Mouse (Mus musculus) heart, embryonic 14.5 days (tissue): ENCODE measurements around the gene Plekhg5. TPM values are rescaled to one million over a fixed set of nuclear protein-coding genes. Genes with fewer than 3 reads are reported as not detected.
A peak's percentile ranks its signal among the peaks of the same experiment; 100 is the strongest.

ENCODE experiments used
- ATAC-seq: fragments of 200-750 bp; cut with Nextera tagmentation; 2 replicates; pipeline ENCODE4 v1.8.0; 2017; ENCODE audit warnings: low read depth, moderate TSS enrichment; ENCODE audit not compliant: insufficient number of reproducible peaks, insufficient read depth, low FRiP score
- H3K27ac ChIP-seq, 2 experiments: fragments of 200-500 bp in 1 of 2; fragments of 300-500 bp in 1 of 2; sonication (generic) in 1 of 2; replicated peaks in 1 of 2; 2 replicates each; pipeline ENCODE4 v1.5.1; 2012 to 2014; ENCODE audit warnings: low read depth in 2 of 2, low read length in 2 of 2, control low read depth in 1 of 2, mild to moderate bottlenecking in 1 of 2, mixed read lengths in 1 of 2; ENCODE audit not compliant: control insufficient read depth in 1 of 2, insufficient read depth in 1 of 2
- H3K27me3 ChIP-seq: fragments of 300-500 bp; sonication (generic); 2 replicates; pipeline ENCODE4 v1.6.1; 2014; ENCODE audit warnings: mild to moderate bottlenecking, low read length, control low read depth; ENCODE audit not compliant: control insufficient read depth, insufficient read depth
- H3K36me3 ChIP-seq: fragments of 300-500 bp; sonication (generic); 2 replicates; pipeline ENCODE4 v1.6.1; 2014; ENCODE audit warnings: mild to moderate bottlenecking, control low read depth, low read length, mixed read lengths; ENCODE audit not compliant: control insufficient read depth, insufficient read depth
- H3K4me1 ChIP-seq, 2 experiments: fragments of 200-500 bp in 1 of 2; fragments of 300-500 bp in 1 of 2; sonication (generic) in 1 of 2; 2 replicates each; pipeline ENCODE4 v1.6.1; 2012 to 2014; ENCODE audit warnings: low read length in 2 of 2, control low read depth in 1 of 2, mixed read lengths in 1 of 2; ENCODE audit not compliant: control insufficient read depth in 2 of 2, insufficient read depth in 2 of 2
- H3K4me2 ChIP-seq: fragments of 300-500 bp; sonication (generic); 2 replicates; pipeline ENCODE4 v1.6.1; 2014; ENCODE audit warnings: mild to moderate bottlenecking, low read length
- H3K4me3 ChIP-seq, 2 experiments: fragments of 200-500 bp in 1 of 2; fragments of 300-500 bp in 1 of 2; sonication (generic) in 1 of 2; 2 replicates each; pipeline ENCODE4 v1.5.1; 2012 to 2014; ENCODE audit warnings: low read length in 2 of 2, mild to moderate bottlenecking in 2 of 2, control low read depth in 1 of 2, low read depth in 1 of 2, moderate library complexity in 1 of 2; ENCODE audit not compliant: control insufficient read depth in 1 of 2, insufficient read depth in 1 of 2
- H3K9ac ChIP-seq: fragments of 300-500 bp; sonication (generic); 2 replicates; pipeline ENCODE4 v1.6.1; 2014; ENCODE audit warnings: mild to moderate bottlenecking, low read length
- H3K9me3 ChIP-seq: fragments of 300-500 bp; sonication (generic); 2 replicates; pipeline ENCODE4 v1.6.1; 2016; ENCODE audit warnings: low read length, control low read depth; ENCODE audit not compliant: control insufficient read depth
- WGBS: fragments of 180-500 bp; shearing (Covaris S2); extraction: QIAGEN DNeasy Blood & Tissue Kit; methylation state at CpG from one replicate; pipeline ENCODE4 v1.1.7; 2014; 5-methylcytosine and 5-hydroxymethylcytosine counted together
- polyA plus RNA-seq: library from polyadenylated mRNA; unstranded; fragments of >200 nt; fragmentation: Nextera tagmentation; extraction: Ambion mirVana; gene quantifications from 2 replicates; pipeline ENCODE4 v1.2.1, GENCODE M21; 2014

The Plekhg5 gene
- polyA plus RNA-seq, 1 experiment from 2014 or later: 8.6 TPM

DNA sequence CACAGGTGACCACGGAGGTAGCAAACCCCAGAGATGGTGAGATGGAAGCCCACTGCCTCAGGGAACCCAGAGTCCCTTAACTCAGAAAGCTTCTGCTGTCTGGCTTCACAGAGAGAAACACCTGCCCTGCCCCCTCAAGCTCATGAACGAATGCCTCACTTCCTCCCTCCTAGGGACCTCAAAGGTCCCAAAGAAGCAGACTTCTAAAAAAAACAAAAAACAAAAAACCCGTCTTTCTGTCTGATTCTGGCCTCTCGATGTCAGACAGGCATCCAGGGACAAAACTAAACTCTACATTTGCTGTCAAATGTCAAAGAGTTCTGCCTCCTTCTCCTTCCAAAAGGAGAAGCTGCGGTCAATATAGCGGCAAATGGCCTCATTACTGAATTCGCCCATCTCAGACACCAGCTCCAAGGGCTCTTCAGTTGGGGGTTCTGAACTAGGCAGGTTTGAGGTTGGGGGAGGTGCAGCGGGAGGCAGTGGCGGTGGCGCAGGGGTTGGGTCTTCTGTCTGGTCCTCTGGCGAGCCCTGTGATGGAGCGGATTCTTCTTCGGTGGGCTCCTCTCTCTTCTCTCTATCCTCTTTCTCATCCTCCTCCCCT lies 52.2 kb downstream of the Plekhg5 start:
- Histone ChIP-seq H3K4me1 (peaks cover 28 to 38% of the 10 kb centered on the region in 2 experiments; a peak in 3 of 4 replicates), H3K4me2 (peak overlapping the region; percentile 63), H3K9ac (no peak overlapping the region), H3K4me3 (peak overlapping the region; percentile 25 to 26; a peak in 2 of 4 replicates), H3K27ac (no peak overlapping the region), H3K27me3 (peaks cover 98% of the 10 kb centered on the region), H3K36me3 (no peaks in the 10 kb centered on the region), H3K9me3 (no peaks in the 10 kb centered on the region)
- no peak for ATAC-seq
- WGBS: 17% methylated on average over 13 of the region's 13 CpGs

DNA sequence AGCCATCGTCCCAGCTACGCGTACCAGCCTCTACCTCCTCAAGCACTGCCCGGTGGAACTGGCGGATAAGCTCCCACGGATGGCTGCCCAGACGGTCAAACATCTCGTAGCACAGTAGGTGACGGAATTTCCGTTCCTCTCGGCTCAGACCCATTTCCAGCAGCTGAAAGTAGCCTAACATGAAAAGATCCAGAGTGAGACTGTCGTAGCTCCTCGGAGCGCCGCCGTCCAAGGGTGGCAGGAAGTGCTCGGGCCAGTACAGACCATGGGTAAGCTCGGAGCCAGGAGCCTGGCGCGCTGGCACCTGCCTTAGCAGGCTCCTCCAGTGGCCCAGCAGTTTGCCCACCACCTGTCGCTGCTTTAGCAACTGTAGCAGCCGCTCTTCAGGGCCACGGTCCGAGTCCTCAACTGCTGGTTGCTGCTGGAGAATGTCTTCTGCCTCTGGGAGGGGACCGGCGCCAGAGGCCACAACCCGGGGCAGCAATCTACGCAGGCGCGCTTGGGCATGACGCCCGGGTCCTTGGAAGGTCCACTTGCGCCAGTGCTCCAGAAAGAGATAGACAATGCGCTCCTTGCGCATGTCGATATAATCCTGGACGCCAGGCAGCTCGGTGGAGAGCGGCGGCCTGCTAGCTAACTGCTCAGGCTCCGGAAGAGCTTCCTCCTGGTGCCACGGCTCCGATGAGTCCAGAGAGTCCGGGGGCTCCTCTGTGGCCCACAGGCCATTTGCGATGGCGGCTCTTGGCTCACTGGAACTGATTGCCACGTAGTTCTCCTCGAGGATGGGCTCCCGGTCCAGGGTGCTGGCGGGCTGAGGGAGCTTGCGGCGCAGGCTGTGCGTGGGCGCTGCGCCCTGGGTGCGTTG lies 53.1 kb downstream of the Plekhg5 start:
- Histone ChIP-seq H3K27ac (no peak overlapping the region), H3K9ac (peak overlapping the region; percentile 41; the same call in 1 of the 2 replicates), H3K36me3 (no peaks in the 10 kb centered on the region), H3K9me3 (no peaks in the 10 kb centered on the region), H3K4me3 (peak overlapping the region; percentile 25 to 26), H3K4me2 (peak overlapping the region; percentile 63), H3K27me3 (peaks cover 98% of the 10 kb centered on the region), H3K4me1 (peaks cover 19 to 31% of the 10 kb centered on the region in 2 experiments; a peak in 3 of 4 replicates)
- WGBS: 6% methylated on average over 56 of the region's 56 CpGs
- ATAC-seq: no peak

DNA sequence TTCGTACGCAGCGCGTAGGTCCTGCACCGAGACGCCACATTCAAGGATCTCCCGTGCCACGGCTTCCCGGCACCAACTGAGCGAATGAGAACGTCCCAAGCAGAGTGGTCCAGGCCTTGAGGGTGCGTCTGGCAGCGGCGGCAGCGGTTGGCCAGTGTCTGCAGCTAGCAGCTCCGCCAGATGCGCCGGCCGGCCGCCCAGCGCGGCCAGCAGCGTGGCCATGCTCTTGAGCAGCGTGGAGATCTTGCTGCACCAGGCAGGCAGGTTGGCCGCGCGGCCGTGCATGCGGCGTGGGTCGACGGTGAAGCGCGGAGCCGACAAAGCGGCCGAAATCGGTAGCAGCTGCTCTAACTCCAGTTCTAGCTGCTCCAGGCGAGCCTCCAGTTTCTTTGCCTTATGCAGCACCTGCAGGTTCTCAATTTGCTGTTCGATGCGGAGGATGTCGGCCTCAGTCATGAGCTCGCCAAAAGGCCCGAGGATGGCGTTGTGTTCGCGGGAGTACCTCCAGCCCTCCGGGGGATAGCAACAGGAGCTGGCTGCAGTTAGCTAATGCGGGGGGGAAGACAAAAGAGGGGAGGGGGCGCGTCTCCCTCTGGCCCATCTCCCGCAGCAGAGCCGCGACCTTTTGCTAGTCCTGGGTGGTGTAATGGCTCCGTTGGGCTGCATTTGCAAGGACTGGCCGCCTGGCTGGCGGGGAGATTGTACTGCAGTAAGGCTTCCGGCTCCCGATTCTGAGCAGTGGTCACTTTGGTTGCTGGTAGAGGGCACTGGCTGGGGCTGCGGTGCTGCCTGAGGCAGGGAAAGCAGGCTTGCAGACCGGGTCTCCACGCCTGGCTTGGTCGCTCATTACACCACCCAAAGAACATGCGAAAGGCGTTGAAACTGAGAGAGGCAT lies 54.0 kb downstream of the Plekhg5 start:
- no peak for ATAC-seq
- WGBS: 5% methylated on average over 65 of the region's 65 CpGs
- H3K27ac ChIP-seq: no peak overlapping the region
- no peaks in the 10 kb centered on the region for H3K9me3 ChIP-seq
- peaks cover 12 to 32% of the 10 kb centered on the region in 2 experiments; a peak in 3 of 4 replicates for H3K4me1 ChIP-seq
- H3K9ac ChIP-seq: no peak overlapping the region; the same call in 1 of the 2 replicates
- no peaks in the 10 kb centered on the region for H3K36me3 ChIP-seq
- H3K4me3 ChIP-seq: peak overlapping the region; percentile 25 to 26
- H3K27me3 ChIP-seq: peaks cover 98% of the 10 kb centered on the region
- peak overlapping the region; percentile 63 for H3K4me2 ChIP-seq

DNA sequence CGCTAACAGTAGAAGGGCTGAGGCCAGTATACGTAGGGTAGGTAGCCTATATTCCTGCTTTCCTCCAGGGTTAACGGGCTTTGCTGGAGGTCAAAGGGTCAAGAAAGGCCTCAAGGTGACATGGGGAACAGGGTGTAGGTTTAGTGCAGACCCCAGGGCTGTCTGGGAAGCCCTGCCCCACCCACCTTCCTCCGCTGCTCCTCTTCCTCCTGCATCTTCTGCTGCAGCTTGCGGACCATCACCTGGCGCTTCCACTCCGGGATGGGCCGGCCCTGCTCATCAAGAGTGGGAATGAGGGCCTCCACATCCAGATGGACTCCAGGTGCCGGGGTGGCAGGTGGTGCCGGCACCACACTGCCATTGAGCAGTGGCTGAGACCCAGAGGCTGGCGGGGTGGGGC lies 55.6 kb downstream of the Plekhg5 start:
- H3K9ac ChIP-seq: no peak overlapping the region
- H3K27ac ChIP-seq: no peak overlapping the region
- peaks cover 100% of the 10 kb centered on the region for H3K27me3 ChIP-seq
- no peaks in the 10 kb centered on the region for H3K36me3 ChIP-seq
- peaks cover 12 to 43% of the 10 kb centered on the region in 2 experiments; a peak in 3 of 4 replicates for H3K4me1 ChIP-seq
- no peak for ATAC-seq
- H3K9me3 ChIP-seq: no peaks in the 10 kb centered on the region
- no peak overlapping the region for H3K4me2 ChIP-seq
- H3K4me3 ChIP-seq: no peak overlapping the region
- 87% methylated on average over 11 of the region's 11 CpGs for WGBS

DNA sequence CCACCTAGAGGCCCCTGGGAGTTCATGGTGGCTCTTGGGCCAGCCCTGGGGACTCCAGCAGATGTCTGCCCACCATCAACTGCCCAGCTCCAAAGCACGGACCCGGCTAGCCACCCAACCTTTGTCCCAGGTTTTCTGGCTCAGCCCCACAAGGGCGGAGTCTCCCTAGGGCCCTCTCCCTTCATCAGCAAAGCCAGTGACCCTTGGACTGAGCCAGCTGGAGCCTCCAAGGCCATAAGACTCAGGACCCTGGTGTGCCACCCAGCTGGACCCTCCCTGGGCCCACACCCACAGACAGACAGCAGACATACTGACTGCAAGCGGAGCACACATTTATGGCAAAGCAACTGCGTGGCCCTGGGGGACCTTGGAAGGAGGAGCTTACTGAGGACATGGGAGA lies 56.5 kb downstream of the Plekhg5 start:
- Histone ChIP-seq H3K9me3 (no peaks in the 10 kb centered on the region), H3K27me3 (peaks cover 100% of the 10 kb centered on the region), H3K36me3 (no peaks in the 10 kb centered on the region), H3K9ac (no peak overlapping the region), H3K4me3 (no peak overlapping the region), H3K4me1 (peaks cover 12 to 43% of the 10 kb centered on the region in 2 experiments; a peak in 3 of 4 replicates), H3K27ac (no peak overlapping the region), H3K4me2 (no peak overlapping the region)
- WGBS: 70% methylated on average over 5 of the region's 5 CpGs
- ATAC-seq: no peak

DNA sequence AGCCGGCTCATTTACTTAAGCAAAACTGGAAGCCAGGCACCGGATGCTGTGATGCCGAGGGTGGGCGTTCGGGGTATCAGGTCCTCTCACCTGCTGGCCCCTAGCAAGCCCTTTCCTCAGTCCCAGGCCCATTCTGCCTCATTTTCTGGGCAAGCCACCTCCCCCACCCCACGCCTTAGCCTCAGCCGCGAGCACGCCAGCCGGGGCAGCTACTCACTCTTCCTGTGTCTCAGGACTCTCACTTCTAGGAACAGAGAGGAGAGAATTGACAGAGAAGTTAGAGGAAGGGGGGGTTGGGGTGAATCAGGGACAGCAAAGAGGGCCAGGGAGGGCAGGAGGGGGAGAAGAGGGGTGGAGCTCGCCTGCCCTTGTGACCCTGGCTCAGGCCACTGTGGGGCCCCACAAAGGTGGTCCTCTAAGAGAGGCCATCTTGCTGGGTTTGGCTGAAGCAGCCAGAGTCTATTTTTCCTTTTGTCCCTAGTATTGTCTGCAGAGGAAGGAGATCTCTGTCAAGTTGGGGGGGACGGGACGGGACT lies 57.2 kb downstream of the Plekhg5 start:
- Histone ChIP-seq H3K4me3 (no peak overlapping the region), H3K9me3 (no peaks in the 10 kb centered on the region), H3K36me3 (no peaks in the 10 kb centered on the region), H3K27me3 (peaks cover 100% of the 10 kb centered on the region), H3K4me1 (peaks cover 12 to 43% of the 10 kb centered on the region in 2 experiments; a peak in 3 of 4 replicates), H3K27ac (no peak overlapping the region), H3K9ac (no peak overlapping the region), H3K4me2 (no peak overlapping the region)
- WGBS: 52% methylated on average over 13 of the region's 13 CpGs
- no peak for ATAC-seq
